Mouse (Mus musculus) forebrain, embryonic 12.5 days (tissue): ENCODE data around the gene Def6. TPM values are rescaled to one million over a fixed set of nuclear protein-coding genes. Genes with fewer than 3 reads are reported as not detected.

Source experiments
- ATAC-seq: fragments of 200-750 bp; cut with Nextera tagmentation; 2 replicates; pipeline ENCODE4 v1.8.0; 2017; ENCODE audit warnings: moderate TSS enrichment; ENCODE audit not compliant: low FRiP score
- H3K27ac ChIP-seq: fragments of 300-500 bp; sonication (generic); 2 replicates; pipeline ENCODE4 v1.5.1; 2016; ENCODE audit warnings: mild to moderate bottlenecking
- H3K27me3 ChIP-seq: fragments of 300-500 bp; sonication (generic); 2 replicates; pipeline ENCODE4 v1.6.1; 2016; ENCODE audit warnings: mild to moderate bottlenecking
- H3K36me3 ChIP-seq: fragments of 300-500 bp; sonication (generic); replicated peaks from 2 replicates; pipeline ENCODE4 v1.6.1; 2016; ENCODE audit warnings: mild to moderate bottlenecking
- H3K4me1 ChIP-seq: fragments of 300-500 bp; sonication (generic); 2 replicates; pipeline ENCODE4 v1.6.1; 2016
- H3K4me2 ChIP-seq: fragments of 300-500 bp; sonication (generic); 2 replicates; pipeline ENCODE4 v1.6.1; 2016; ENCODE audit warnings: mild to moderate bottlenecking, moderate library complexity
- H3K4me3 ChIP-seq: fragments of 300-500 bp; sonication (generic); replicated peaks from 2 replicates; pipeline ENCODE4 v1.5.1; 2016; ENCODE audit warnings: mild to moderate bottlenecking
- H3K9ac ChIP-seq: fragments of 300-500 bp; sonication (generic); 2 replicates; pipeline ENCODE4 v1.6.1; 2016; ENCODE audit warnings: mild to moderate bottlenecking
- H3K9me3 ChIP-seq: fragments of 300-500 bp; sonication (generic); 2 replicates; pipeline ENCODE4 v1.6.1; 2016
- WGBS: fragments of 180-500 bp; shearing (Covaris S2); methylation state at CpG from one replicate; pipeline ENCODE4 v1.1.7; 2016; 5-methylcytosine and 5-hydroxymethylcytosine counted together
- polyA plus RNA-seq: library from polyadenylated mRNA; unstranded; fragments of >200 nt; fragmentation: Nextera tagmentation; extraction: Ambion mirVana; gene quantifications from 2 replicates; pipeline ENCODE4 v1.2.1, GENCODE M21; 2016

The Def6 gene
- polyA plus RNA-seq, 1 experiment from 2014 or later = 4.4 TPM

GRCm38 (mm10) chr17:28232475-28233060 lies 25.0 kb downstream of the Def6 start, which contains the start of gene Ppard:
Gene Ppard (plus strand): TSS chr17:28232700.
- Histone ChIP-seq H3K4me1 (peaks cover 14% of the 10 kb centered on the region), H3K9me3 (no peaks in the 10 kb centered on the region), H3K9ac (peak within 1 kb of the TSS; percentile 85), H3K27ac (peak within 1 kb of the TSS; percentile 61), H3K4me2 (peak within 1 kb of the TSS; percentile 91), H3K27me3 (peaks cover 10% of the 10 kb centered on the region; the same call in 1 of the 2 replicates), H3K4me3 (peak within 1 kb of the TSS; percentile 78), H3K36me3 (no peaks in the 10 kb centered on the region; the same call in 1 of the 2 replicates)
- under 1% methylated on average over 57 of the region's 57 CpGs for WGBS
- peak; percentile 96 for ATAC-seq

- 5% methylated on average over 17 of the region's 17 CpGs for WGBS
- peak overlapping the region; percentile 78 for H3K4me3 ChIP-seq
- H3K27ac ChIP-seq = no peak overlapping the region; the same call in 1 of the 2 replicates
- no peaks in the 10 kb centered on the region; the same call in 1 of the 2 replicates for H3K36me3 ChIP-seq
- H3K9me3 ChIP-seq = no peaks in the 10 kb centered on the region
- H3K4me1 ChIP-seq = peaks cover 16% of the 10 kb centered on the region
- H3K4me2 ChIP-seq = peak overlapping the region; percentile 91
- no peak; the same call in 1 of the 2 replicates for ATAC-seq
- peaks cover 10% of the 10 kb centered on the region; the same call in 1 of the 2 replicates for H3K27me3 ChIP-seq
- H3K9ac ChIP-seq = peak overlapping the region; percentile 85
These were observed 25.6 kb downstream of the Def6 start for GRCm38 (mm10) chr17:28233091-28233731.

GRCm38 (mm10) chr17:28234641-28235040 lies 27.1 kb downstream of the Def6 start:
- no peak overlapping the region for H3K4me2 ChIP-seq
- no peaks in the 10 kb centered on the region for H3K9me3 ChIP-seq
- H3K36me3 ChIP-seq = no peaks in the 10 kb centered on the region; the same call in 1 of the 2 replicates
- H3K9ac ChIP-seq = no peak overlapping the region
- 88% methylated on average over 5 of the region's 5 CpGs for WGBS
- H3K27me3 ChIP-seq = peaks cover 10% of the 10 kb centered on the region; the same call in 1 of the 2 replicates
- H3K27ac ChIP-seq = no peak overlapping the region
- ATAC-seq = no peak
- H3K4me1 ChIP-seq = peaks cover 16% of the 10 kb centered on the region
- no peak overlapping the region for H3K4me3 ChIP-seq

GRCm38 (mm10) chr17:28235982-28236635 lies 28.5 kb downstream of the Def6 start:
- no peak overlapping the region for H3K4me3 ChIP-seq
- 84% methylated on average over 7 of the region's 7 CpGs for WGBS
- no peaks in the 10 kb centered on the region for H3K9me3 ChIP-seq
- H3K4me2 ChIP-seq = no peak overlapping the region
- no peak for ATAC-seq
- H3K27me3 ChIP-seq = peaks cover 7% of the 10 kb centered on the region; the same call in 1 of the 2 replicates
- H3K9ac ChIP-seq = no peak overlapping the region
- peaks cover 2% of the 10 kb centered on the region; the same call in 1 of the 2 replicates for H3K36me3 ChIP-seq
- peaks cover 16% of the 10 kb centered on the region for H3K4me1 ChIP-seq
- no peak overlapping the region for H3K27ac ChIP-seq

GRCm38 (mm10) chr17:28236636-28237015 lies 29.0 kb downstream of the Def6 start:
- Histone ChIP-seq H3K9ac (no peak overlapping the region), H3K4me3 (no peak overlapping the region), H3K27me3 (0 out of 2 replicates have a peak, but pooled peaks cover 2% of the 10 kb centered on the region), H3K9me3 (no peaks in the 10 kb centered on the region), H3K4me2 (no peak overlapping the region), H3K36me3 (peaks cover 8% of the 10 kb centered on the region; the same call in 1 of the 2 replicates), H3K27ac (no peak overlapping the region), H3K4me1 (peaks cover 16% of the 10 kb centered on the region)
- 85% methylated on average over 4 of the region's 4 CpGs for WGBS
- ATAC-seq = no peak

- Histone ChIP-seq H3K27ac (no peak overlapping the region), H3K9ac (no peak overlapping the region), H3K4me2 (no peak overlapping the region), H3K27me3 (no peaks in the 10 kb centered on the region), H3K9me3 (no peaks in the 10 kb centered on the region), H3K36me3 (peaks cover 10% of the 10 kb centered on the region; the same call in 1 of the 2 replicates), H3K4me3 (no peak overlapping the region), H3K4me1 (peaks cover 14% of the 10 kb centered on the region)
- no peak for ATAC-seq
- 57% methylated on average over 5 of the region's 5 CpGs for WGBS
These were observed 29.8 kb downstream of the Def6 start for GRCm38 (mm10) chr17:28237362-28237761.

GRCm38 (mm10) chr17:28237874-28238273 lies 30.3 kb downstream of the Def6 start:
- peaks cover 13% of the 10 kb centered on the region for H3K4me1 ChIP-seq
- no peak overlapping the region for H3K27ac ChIP-seq
- no peaks in the 10 kb centered on the region for H3K9me3 ChIP-seq
- H3K9ac ChIP-seq = no peak overlapping the region
- no peaks in the 10 kb centered on the region for H3K27me3 ChIP-seq
- peaks cover 10% of the 10 kb centered on the region; the same call in 1 of the 2 replicates for H3K36me3 ChIP-seq
- 79% methylated on average over 6 of the region's 6 CpGs for WGBS
- no peak overlapping the region for H3K4me3 ChIP-seq
- H3K4me2 ChIP-seq = no peak overlapping the region
- ATAC-seq = no peak

GRCm38 (mm10) chr17:28240846-28241245 lies 33.3 kb downstream of the Def6 start:
- Histone ChIP-seq H3K9me3 (no peaks in the 10 kb centered on the region), H3K9ac (no peak overlapping the region), H3K4me2 (no peak overlapping the region), H3K27ac (no peak overlapping the region), H3K27me3 (no peaks in the 10 kb centered on the region), H3K4me3 (no peak overlapping the region), H3K4me1 (peaks cover 25% of the 10 kb centered on the region), H3K36me3 (peaks cover 10% of the 10 kb centered on the region; the same call in 1 of the 2 replicates)
- WGBS = 94% methylated on average over 5 of the region's 5 CpGs
- ATAC-seq = no peak

- peaks cover 27% of the 10 kb centered on the region for H3K4me1 ChIP-seq
- H3K4me2 ChIP-seq = no peak overlapping the region
- H3K9me3 ChIP-seq = no peaks in the 10 kb centered on the region
- WGBS = 89% methylated on average over 6 of the region's 6 CpGs
- ATAC-seq = no peak
- no peak overlapping the region for H3K27ac ChIP-seq
- H3K36me3 ChIP-seq = peaks cover 10% of the 10 kb centered on the region; the same call in 1 of the 2 replicates
- H3K27me3 ChIP-seq = no peaks in the 10 kb centered on the region
- H3K9ac ChIP-seq = no peak overlapping the region
- no peak overlapping the region for H3K4me3 ChIP-seq
These were observed 34.7 kb downstream of the Def6 start for GRCm38 (mm10) chr17:28242296-28242695.

- H3K27ac ChIP-seq = peak overlapping the region; percentile 59; the same call in 1 of the 2 replicates
- no peak for ATAC-seq
- no peak overlapping the region for H3K9ac ChIP-seq
These were observed 36.6 kb downstream of the Def6 start for GRCm38 (mm10) chr17:28244214-28244613.

GRCm38 (mm10) chr17:28244714-28245113 lies 37.1 kb downstream of the Def6 start:
- peak; percentile 41; the same call in 1 of the 2 replicates for ATAC-seq
- no peaks in the 10 kb centered on the region for H3K9me3 ChIP-seq
- H3K9ac ChIP-seq = peak overlapping the region; percentile 29; the same call in 1 of the 2 replicates
- 29% methylated on average over 6 of the region's 6 CpGs for WGBS
- no peak overlapping the region for H3K4me3 ChIP-seq
- peak overlapping the region; percentile 59; the same call in 1 of the 2 replicates for H3K27ac ChIP-seq
- H3K36me3 ChIP-seq = peaks cover 10% of the 10 kb centered on the region; the same call in 1 of the 2 replicates
- H3K27me3 ChIP-seq = no peaks in the 10 kb centered on the region
- no peak overlapping the region for H3K4me2 ChIP-seq
- H3K4me1 ChIP-seq = peaks cover 33% of the 10 kb centered on the region

More at GRCm38 (mm10) chr17:28244214-28244613, 36.6 kb downstream of the Def6 start:
- Histone ChIP-seq H3K27me3 (no peaks in the 10 kb centered on the region), H3K4me2 (no peak overlapping the region), H3K36me3 (peaks cover 10% of the 10 kb centered on the region; the same call in 1 of the 2 replicates), H3K9me3 (no peaks in the 10 kb centered on the region), H3K4me3 (no peak overlapping the region), H3K4me1 (peaks cover 33% of the 10 kb centered on the region)
- WGBS = 74% methylated on average over 6 of the region's 6 CpGs

GRCm38 (mm10) chr17:28246640-28247039 lies 39.1 kb downstream of the Def6 start:
- H3K27me3 ChIP-seq = no peaks in the 10 kb centered on the region
- H3K4me3 ChIP-seq = no peak overlapping the region
- WGBS = 83% methylated on average over 11 of the region's 11 CpGs
- no peaks in the 10 kb centered on the region for H3K9me3 ChIP-seq
- 0 out of 2 replicates have a peak, but pooled peaks cover 2% of the 10 kb centered on the region for H3K36me3 ChIP-seq
- 0 out of 2 replicates have a peak overlapping the region, but pooled peaks have one; percentile 4 for H3K9ac ChIP-seq
- H3K4me1 ChIP-seq = peaks cover 33% of the 10 kb centered on the region
- no peak overlapping the region for H3K4me2 ChIP-seq
- H3K27ac ChIP-seq = peak overlapping the region; percentile 25; the same call in 1 of the 2 replicates
- no peak for ATAC-seq
